Mouse (Mus musculus): ENCODE results near the gene Phex.

Phex gene

GRCm38 (mm10) chrX:157306796-157307405 lies 108.2 kb downstream of the Phex start:
- no peak for DNase-seq

- no peak for DNase-seq
Measured at GRCm38 (mm10) chrX:157305852-157306232, 109.3 kb downstream of the Phex start.

GRCm38 (mm10) chrX:157305193-157305851 lies 109.8 kb downstream of the Phex start:
- DNase-seq: no peak

GRCm38 (mm10) chrX:157292411-157292810 lies 122.7 kb downstream of the Phex start:
- no peak for DNase-seq

- DNase-seq: no peak
Measured at GRCm38 (mm10) chrX:157276581-157276980, 138.5 kb downstream of the Phex start.

- no peak for DNase-seq
Measured at GRCm38 (mm10) chrX:157273291-157273690, 141.8 kb downstream of the Phex start.

- DNase-seq: no peak
Measured at GRCm38 (mm10) chrX:157271609-157272008, 143.5 kb downstream of the Phex start.

- DNase-seq: no peak
Measured at GRCm38 (mm10) chrX:157269726-157270305, 145.3 kb downstream of the Phex start.

GRCm38 (mm10) chrX:157268141-157268540 lies 147.0 kb downstream of the Phex start:
- DNase-seq: no peak

- DNase-seq: no peak
Measured at GRCm38 (mm10) chrX:157202736-157203135, 212.4 kb downstream of the Phex start.

GRCm38 (mm10) chrX:157184167-157184566 lies 230.9 kb downstream of the Phex start:
- no peak for DNase-seq

- DNase-seq: no peak
Measured at GRCm38 (mm10) chrX:157180845-157181244, 234.3 kb downstream of the Phex start.

- DNase-seq: no peak
Measured at GRCm38 (mm10) chrX:157164142-157164541, 251.0 kb downstream of the Phex start.

GRCm38 (mm10) chrX:157163394-157163793 lies 251.7 kb downstream of the Phex start:
- no peak for DNase-seq

GRCm38 (mm10) chrX:157144675-157145074 lies 270.4 kb downstream of the Phex start:
- no peak for DNase-seq

GRCm38 (mm10) chrX:157139601-157140000 lies 275.5 kb downstream of the Phex start:
- DNase-seq: no peak
